Mouse (Mus musculus): ENCODE results near the gene Olfr109.

Olfr109 gene

DNA sequence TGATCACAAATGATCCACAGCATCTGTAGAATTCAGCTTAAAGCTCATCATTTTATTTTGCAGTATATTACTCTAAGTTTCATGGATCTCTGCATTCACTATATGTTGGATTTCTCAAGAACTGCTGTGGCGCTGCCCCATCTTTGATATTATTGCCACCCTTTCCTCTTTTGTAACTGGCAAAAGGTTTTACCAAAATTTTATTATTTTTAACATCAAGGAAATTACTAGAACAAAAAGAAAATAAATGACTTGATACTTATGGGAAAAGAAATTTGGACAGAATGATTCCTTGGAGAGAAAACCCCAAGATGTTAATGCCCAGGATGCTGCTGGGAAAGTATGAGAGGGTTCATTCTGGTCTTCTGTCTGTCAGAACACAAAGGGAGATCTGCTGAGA lies at the start of gene Olfr109:
Gene Olfr109, plus strand, starts transcription at position 301 of the 400 bp plus-strand sequence.
- no peak for DNase-seq (ENCODE audit: low spot score in 2 of 2)

DNA sequence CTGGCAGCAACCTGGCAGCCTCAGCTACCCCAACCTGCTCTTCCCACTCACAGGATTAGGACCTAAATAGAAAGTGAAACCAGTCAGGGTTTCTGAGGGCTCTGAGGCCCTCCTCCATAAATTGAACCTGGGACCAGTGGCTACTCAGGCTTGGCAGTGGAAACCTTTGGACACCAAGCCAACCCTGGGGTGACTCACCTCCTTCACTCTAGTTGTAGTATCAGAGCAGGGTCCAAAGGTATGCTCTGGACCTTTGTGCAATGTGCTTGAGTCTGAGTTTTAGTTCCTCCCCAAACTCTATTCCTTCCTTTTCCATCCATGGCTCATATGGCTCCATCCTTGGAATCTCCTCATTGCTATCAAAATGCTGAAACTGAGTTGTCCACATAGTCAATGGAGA lies 45.3 kb upstream of the Olfr109 start:
- DNase-seq (ENCODE audit: low spot score in 2 of 2): no peak

DNA sequence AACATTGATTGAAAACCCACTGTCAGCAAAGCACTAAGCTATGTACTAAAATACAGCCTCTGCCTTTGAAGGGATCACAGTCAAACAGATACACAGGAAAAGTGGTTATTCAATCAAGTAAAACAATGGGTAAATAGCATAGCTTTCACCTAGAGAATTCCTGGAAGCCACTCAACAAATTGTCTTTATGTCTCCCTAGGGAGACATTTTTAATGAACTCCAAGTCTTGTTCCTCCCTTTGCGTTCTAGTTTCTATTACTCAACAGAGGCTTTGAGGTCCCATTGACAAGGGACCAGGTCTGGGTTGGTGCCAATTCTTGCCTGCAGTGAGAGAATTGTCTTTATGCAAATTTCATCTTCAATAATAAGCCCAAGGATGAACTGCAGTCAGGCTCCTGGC lies 13.5 kb upstream of the Olfr109 start, which contains the start of gene Olfr108:
Gene Olfr108, plus strand, starts transcription at position 301 of the 400 bp plus-strand sequence.
- DNase-seq (ENCODE audit: low spot score in 2 of 2): no peak

DNA sequence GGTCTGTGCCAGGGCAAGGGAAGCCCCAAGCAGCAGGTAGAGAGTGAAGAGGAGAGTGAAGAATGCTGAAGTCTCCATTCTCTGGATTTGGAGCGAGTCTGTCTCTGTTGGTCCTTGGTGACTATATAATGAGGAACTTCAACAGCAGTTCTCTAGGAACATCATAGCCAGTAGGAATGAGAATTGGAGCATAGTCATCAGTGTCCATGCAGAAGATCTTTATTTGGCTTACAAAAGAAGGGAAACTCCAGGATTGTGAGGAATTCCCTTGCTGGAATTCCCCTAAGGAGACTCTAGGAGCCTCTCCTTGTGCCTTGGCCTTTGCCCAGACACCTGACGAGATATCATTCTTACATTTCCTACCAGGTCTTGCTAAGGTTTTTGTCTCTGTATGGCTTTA lies 24.7 kb downstream of the Olfr109 start, which contains the start of gene H2-M2:
Gene H2-M2, minus strand, starts transcription at position 101 of the 400 bp plus-strand sequence.
- no peak for DNase-seq (ENCODE audit: low spot score in 2 of 2)

DNA sequence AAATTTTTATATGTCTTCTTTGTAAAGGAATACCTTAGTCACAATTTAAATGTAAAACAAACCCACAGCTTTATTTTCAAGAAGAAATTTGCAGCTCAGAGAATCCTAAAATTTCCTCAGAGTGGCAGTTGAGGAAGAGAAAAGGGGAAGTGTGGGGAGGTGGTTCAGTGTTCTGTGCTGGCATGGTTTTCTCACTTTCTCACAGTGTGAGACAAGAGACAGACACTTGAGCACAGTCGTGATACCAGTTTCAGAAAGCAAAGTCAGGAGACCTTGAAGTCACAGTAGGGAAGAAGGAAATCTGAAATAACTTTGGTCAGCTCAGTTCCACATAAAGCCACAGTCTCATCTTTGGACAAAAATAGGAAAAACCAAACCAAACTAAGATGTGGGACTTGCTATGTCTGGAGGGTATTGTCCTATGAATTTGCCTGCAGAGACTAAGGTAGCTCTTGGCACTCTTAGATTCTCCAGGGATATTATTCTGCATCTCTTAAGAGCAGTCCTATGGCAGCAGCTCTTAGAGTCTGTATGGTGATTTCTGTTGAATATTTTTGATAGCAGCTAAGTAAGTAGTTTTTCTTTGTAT lies 33.3 kb downstream of the Olfr109 start, which contains the start of gene Olfr110:
Gene Olfr110, plus strand, starts transcription at position 539 of the 589 bp plus-strand sequence.
- no peak for DNase-seq (ENCODE audit: low spot score in 2 of 2)

DNA sequence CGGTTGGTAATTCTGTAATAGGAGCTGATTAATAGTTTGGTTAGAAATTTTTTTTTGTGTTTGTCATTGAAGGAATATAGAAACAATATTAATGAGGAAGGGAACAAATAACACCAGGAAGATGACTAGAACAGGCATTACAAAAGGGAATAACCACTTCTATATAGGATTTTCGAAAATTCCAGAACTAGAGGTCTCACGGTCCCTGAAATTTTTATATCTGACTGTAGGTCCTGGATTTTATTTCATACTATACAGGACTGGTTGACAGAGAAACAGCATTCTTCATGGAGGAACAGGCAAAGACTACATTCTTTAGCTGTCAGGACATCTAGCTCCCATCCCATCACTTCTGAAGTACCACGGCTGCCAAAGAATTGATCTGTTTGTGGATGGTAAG lies 49.0 kb downstream of the Olfr109 start, which contains the start of gene Olfr111:
Gene Olfr111, plus strand, starts transcription at position 301 of the 400 bp plus-strand sequence.
- no peak for DNase-seq (ENCODE audit: low spot score in 2 of 2)

All from urinary bladder, postnatal 36 days (tissue).